Mouse (Mus musculus) kidney, embryonic 15.5 days (tissue): ENCODE results near the gene Gm42906. TPM values are rescaled to one million over a fixed set of nuclear protein-coding genes. Genes with fewer than 3 reads are reported as not detected.
A peak's percentile ranks its signal among the peaks of the same experiment; 100 is the strongest.

Source experiments
- ATAC-seq: fragments of 200-750 bp; cut with Nextera tagmentation; replicated peaks from 2 replicates; pipeline ENCODE4 v1.8.0; 2017; ENCODE audit warnings: moderate TSS enrichment; ENCODE audit not compliant: low FRiP score
- H3K27ac ChIP-seq: fragments of 300-500 bp; sonication (generic); 2 replicates; pipeline ENCODE4 v1.5.1; 2015; ENCODE audit warnings: mild to moderate bottlenecking, inconsistent platforms
- H3K27me3 ChIP-seq: fragments of 300-500 bp; sonication (generic); 2 replicates; pipeline ENCODE4 v1.6.1; 2015; ENCODE audit warnings: inconsistent platforms
- H3K36me3 ChIP-seq: fragments of 300-500 bp; sonication (generic); 2 replicates; pipeline ENCODE4 v1.6.1; 2015; ENCODE audit warnings: inconsistent platforms
- H3K4me1 ChIP-seq: fragments of 300-500 bp; sonication (generic); 2 replicates; pipeline ENCODE4 v1.6.1; 2015; ENCODE audit warnings: inconsistent platforms
- H3K4me2 ChIP-seq: fragments of 300-500 bp; sonication (generic); 2 replicates; pipeline ENCODE4 v1.6.1; 2015; ENCODE audit warnings: moderate library complexity, mild to moderate bottlenecking, inconsistent platforms
- H3K4me3 ChIP-seq: fragments of 300-500 bp; sonication (generic); replicated peaks from 2 replicates; pipeline ENCODE4 v1.5.1; 2015; ENCODE audit warnings: mild to moderate bottlenecking, inconsistent platforms
- H3K9ac ChIP-seq: fragments of 300-500 bp; sonication (generic); 2 replicates; pipeline ENCODE4 v1.6.1; 2015; ENCODE audit warnings: mild to moderate bottlenecking, inconsistent platforms
- H3K9me3 ChIP-seq: fragments of 300-500 bp; sonication (generic); replicated peaks from 2 replicates; pipeline ENCODE4 v1.6.1; 2016; ENCODE audit warnings: inconsistent platforms
- WGBS: fragments of 180-500 bp; shearing (Covaris S2); methylation state at CpG from one replicate; pipeline ENCODE4 v1.1.7; 2015; ENCODE audit warnings: mixed read lengths; 5-methylcytosine and 5-hydroxymethylcytosine counted together
- polyA plus RNA-seq: library from polyadenylated mRNA; unstranded; fragments of >200 nt; fragmentation: Nextera tagmentation; extraction: Ambion mirVana; gene quantifications from 2 replicates; pipeline ENCODE4 v1.2.1, GENCODE M21; 2015

The Gm42906 gene
- polyA plus RNA-seq, result not detected in 2 replicates

- no peak for ATAC-seq
- Histone ChIP-seq H3K27me3 (no peaks in the 10 kb centered on the region), H3K9me3 (no peaks in the 10 kb centered on the region), H3K4me3 (no peak within 1 kb of the TSS), H3K9ac (no peak within 1 kb of the TSS), H3K27ac (no peak within 1 kb of the TSS), H3K4me1 (0 out of 2 replicates have a peak, but pooled peaks cover 2% of the 10 kb centered on the region), H3K36me3 (no peaks in the 10 kb centered on the region), H3K4me2 (no peak within 1 kb of the TSS)
- 60% methylated on average over 3 of the region's 3 CpGs for WGBS
Observed at GRCm38 (mm10) chr5:151428113-151428756, at the start of gene Gm42906. Gene Gm42906, minus strand, starts transcription at chr5:151428163.

GRCm38 (mm10) chr5:151445695-151446094 lies 17.7 kb upstream of the Gm42906 start:
- Histone ChIP-seq H3K36me3 (no peaks in the 10 kb centered on the region), H3K4me1 (no peaks in the 10 kb centered on the region), H3K27ac (no peak overlapping the region), H3K27me3 (no peaks in the 10 kb centered on the region), H3K9ac (no peak overlapping the region), H3K4me3 (no peak overlapping the region), H3K4me2 (no peak overlapping the region), H3K9me3 (no peaks in the 10 kb centered on the region)
- ATAC-seq, result no peak

DNA sequence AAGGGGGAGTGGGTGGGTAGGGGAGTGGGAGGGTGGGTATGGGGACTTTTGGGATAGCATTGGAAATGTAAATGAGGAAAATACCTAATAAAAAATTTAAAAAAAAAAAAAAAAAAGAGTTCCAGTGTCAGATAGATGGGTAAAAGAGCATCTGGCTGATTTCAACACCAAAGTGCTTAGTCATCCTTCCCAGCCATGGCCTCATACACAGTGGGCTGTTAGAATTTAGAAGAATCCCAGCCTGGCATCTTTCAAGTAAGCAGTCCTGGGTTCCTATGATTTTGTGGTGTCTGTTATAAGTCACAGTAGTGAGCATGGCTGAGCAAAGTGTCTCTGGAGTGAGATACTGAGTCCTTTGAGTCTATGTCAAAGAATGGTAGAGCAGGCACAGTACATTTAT lies 7.1 kb upstream of the Gm42906 start:
- no peak overlapping the region for H3K9ac ChIP-seq

GRCm38 (mm10) chr5:151426466-151426865 lies 1.5 kb downstream of the Gm42906 start:
- no peaks in the 10 kb centered on the region for H3K36me3 ChIP-seq
- no peak overlapping the region for H3K4me2 ChIP-seq
- H3K27ac ChIP-seq, result no peak overlapping the region
- H3K27me3 ChIP-seq, result no peaks in the 10 kb centered on the region
- H3K4me3 ChIP-seq, result no peak overlapping the region
- H3K9me3 ChIP-seq, result no peaks in the 10 kb centered on the region
- no peak overlapping the region for H3K9ac ChIP-seq
- 62% methylated on average over 3 of the region's 3 CpGs for WGBS
- ATAC-seq, result no peak
- peaks cover 5% of the 10 kb centered on the region; the same call in 1 of the 2 replicates for H3K4me1 ChIP-seq

More for the DNA sequence above, 7.1 kb upstream of the Gm42906 start:
- no peak overlapping the region for H3K27ac ChIP-seq
- no peaks in the 10 kb centered on the region for H3K4me1 ChIP-seq
- H3K9me3 ChIP-seq, result no peaks in the 10 kb centered on the region
- no peak for ATAC-seq
- no peak overlapping the region for H3K4me3 ChIP-seq
- H3K4me2 ChIP-seq, result no peak overlapping the region
- H3K27me3 ChIP-seq, result no peaks in the 10 kb centered on the region
- no peaks in the 10 kb centered on the region for H3K36me3 ChIP-seq

GRCm38 (mm10) chr5:151422692-151423091 lies 5.3 kb downstream of the Gm42906 start:
- Histone ChIP-seq H3K4me1 (peaks cover 5% of the 10 kb centered on the region; the same call in 1 of the 2 replicates), H3K27ac (no peak overlapping the region), H3K4me2 (no peak overlapping the region), H3K9ac (no peak overlapping the region), H3K36me3 (no peaks in the 10 kb centered on the region), H3K9me3 (no peaks in the 10 kb centered on the region), H3K27me3 (no peaks in the 10 kb centered on the region), H3K4me3 (no peak overlapping the region)
- no peak for ATAC-seq
- WGBS, result 91% methylated on average over 6 of the region's 6 CpGs

GRCm38 (mm10) chr5:151421859-151422258 lies 6.1 kb downstream of the Gm42906 start:
- ATAC-seq, result no peak
- H3K4me2 ChIP-seq, result no peak overlapping the region
- H3K27ac ChIP-seq, result no peak overlapping the region
- H3K9me3 ChIP-seq, result no peaks in the 10 kb centered on the region
- no peaks in the 10 kb centered on the region for H3K27me3 ChIP-seq
- 56% methylated on average over 7 of the region's 7 CpGs for WGBS
- no peak overlapping the region for H3K4me3 ChIP-seq
- H3K4me1 ChIP-seq, result peaks cover 4% of the 10 kb centered on the region; the same call in 1 of the 2 replicates
- H3K9ac ChIP-seq, result no peak overlapping the region
- H3K36me3 ChIP-seq, result no peaks in the 10 kb centered on the region

GRCm38 (mm10) chr5:151418551-151418950 lies 9.4 kb downstream of the Gm42906 start:
- no peaks in the 10 kb centered on the region for H3K9me3 ChIP-seq
- no peak overlapping the region for H3K27ac ChIP-seq
- peaks cover 5% of the 10 kb centered on the region for H3K4me1 ChIP-seq
- H3K27me3 ChIP-seq, result no peaks in the 10 kb centered on the region
- no peak; the same call in 1 of the 2 replicates for ATAC-seq
- no peak overlapping the region for H3K9ac ChIP-seq
- 89% methylated on average over 2 of the region's 2 CpGs for WGBS
- H3K4me2 ChIP-seq, result no peak overlapping the region
- no peak overlapping the region for H3K4me3 ChIP-seq
- no peaks in the 10 kb centered on the region for H3K36me3 ChIP-seq

- no peaks in the 10 kb centered on the region for H3K36me3 ChIP-seq
- H3K27ac ChIP-seq, result no peak overlapping the region
- no peak for ATAC-seq
- 82% methylated on average over 2 of the region's 2 CpGs for WGBS
- H3K9ac ChIP-seq, result no peak overlapping the region
- no peaks in the 10 kb centered on the region for H3K27me3 ChIP-seq
- H3K4me2 ChIP-seq, result no peak overlapping the region
- no peak overlapping the region for H3K4me3 ChIP-seq
- H3K9me3 ChIP-seq, result no peaks in the 10 kb centered on the region
- H3K4me1 ChIP-seq, result peaks cover 14% of the 10 kb centered on the region
Observed at GRCm38 (mm10) chr5:151417421-151418038, 10.4 kb downstream of the Gm42906 start.

GRCm38 (mm10) chr5:151416988-151417387 lies 11.0 kb downstream of the Gm42906 start:
- 20% methylated on average over 1 of the region's 1 CpGs for WGBS
- Histone ChIP-seq H3K4me2 (no peak overlapping the region), H3K4me1 (peaks cover 15% of the 10 kb centered on the region), H3K27me3 (no peaks in the 10 kb centered on the region), H3K4me3 (no peak overlapping the region), H3K36me3 (no peaks in the 10 kb centered on the region), H3K9ac (no peak overlapping the region), H3K9me3 (no peaks in the 10 kb centered on the region), H3K27ac (no peak overlapping the region)
- ATAC-seq, result no peak

DNA sequence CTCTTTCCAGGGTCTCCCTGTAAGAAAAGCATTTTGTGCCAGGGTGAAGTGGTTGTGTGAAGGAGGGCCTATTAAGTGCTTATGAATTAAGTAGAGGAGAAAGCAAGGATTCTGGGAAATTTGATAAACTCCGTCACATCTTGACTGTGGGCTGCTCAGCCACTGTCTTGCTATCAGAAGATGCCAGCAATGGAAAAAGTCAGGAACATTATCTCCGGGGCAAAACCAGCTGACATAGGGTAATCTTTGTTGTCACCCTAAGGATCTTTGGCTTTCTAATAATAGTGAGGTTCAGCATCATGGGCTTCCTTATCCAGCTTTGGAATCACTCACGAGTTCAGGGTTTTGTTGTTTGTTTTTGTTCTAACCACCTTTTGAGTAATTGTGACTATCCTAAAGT lies 14.3 kb downstream of the Gm42906 start:
- H3K27me3 ChIP-seq, result no peaks in the 10 kb centered on the region
- H3K4me2 ChIP-seq, result no peak overlapping the region
- peaks cover 16% of the 10 kb centered on the region for H3K4me1 ChIP-seq
- 66% methylated on average over 3 of the region's 3 CpGs for WGBS
- H3K4me3 ChIP-seq, result no peak overlapping the region
- H3K27ac ChIP-seq, result no peak overlapping the region
- no peaks in the 10 kb centered on the region for H3K9me3 ChIP-seq
- no peaks in the 10 kb centered on the region for H3K36me3 ChIP-seq
- ATAC-seq, result no peak
- H3K9ac ChIP-seq, result no peak overlapping the region

DNA sequence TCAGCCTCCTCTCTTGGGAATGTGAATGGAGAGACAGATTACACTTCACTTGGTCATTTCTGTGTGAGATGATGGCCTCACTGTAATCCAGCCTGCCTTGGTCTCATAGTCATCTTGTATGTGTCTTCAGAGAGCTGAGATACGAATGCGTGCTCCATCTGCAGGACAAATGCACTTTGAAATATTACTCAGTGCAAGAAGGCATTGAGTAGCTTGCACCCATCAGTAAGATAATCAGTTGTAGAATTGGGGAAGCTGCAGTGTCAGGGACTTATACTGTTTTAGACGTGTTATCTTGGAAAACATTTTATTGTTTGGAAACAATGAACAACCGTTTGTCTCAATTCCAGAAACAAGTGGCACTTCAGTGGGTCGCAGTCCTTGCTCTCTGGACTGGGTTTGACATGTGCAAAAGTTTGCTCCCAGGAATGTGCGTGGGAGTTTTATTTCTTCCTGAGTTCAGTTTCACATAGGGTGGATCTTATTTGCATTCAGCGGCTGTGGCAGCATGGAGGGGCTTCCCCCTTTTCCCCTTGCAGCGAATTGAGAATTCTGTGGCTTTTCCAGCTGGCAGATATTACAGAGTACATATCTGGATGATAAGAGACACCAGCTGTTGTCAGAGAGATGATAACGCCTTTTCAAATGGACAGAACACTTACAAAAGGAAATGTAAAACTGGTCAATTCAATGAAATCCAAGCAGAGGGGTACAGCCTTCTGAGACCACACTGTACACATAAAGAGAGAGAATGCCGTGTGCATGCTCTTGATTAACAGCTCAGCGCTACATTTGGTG lies 15.1 kb downstream of the Gm42906 start:
- Histone ChIP-seq H3K4me3 (no peak overlapping the region), H3K27me3 (no peaks in the 10 kb centered on the region), H3K4me2 (peak overlapping the region; percentile 31; the same call in 1 of the 2 replicates), H3K4me1 (peaks cover 16% of the 10 kb centered on the region), H3K36me3 (no peaks in the 10 kb centered on the region), H3K9me3 (no peaks in the 10 kb centered on the region), H3K27ac (peak overlapping the region; percentile 56; the same call in 1 of the 2 replicates), H3K9ac (no peak overlapping the region)
- 30% methylated on average over 11 of the region's 11 CpGs for WGBS
- ATAC-seq, result peak; percentile 63

DNA sequence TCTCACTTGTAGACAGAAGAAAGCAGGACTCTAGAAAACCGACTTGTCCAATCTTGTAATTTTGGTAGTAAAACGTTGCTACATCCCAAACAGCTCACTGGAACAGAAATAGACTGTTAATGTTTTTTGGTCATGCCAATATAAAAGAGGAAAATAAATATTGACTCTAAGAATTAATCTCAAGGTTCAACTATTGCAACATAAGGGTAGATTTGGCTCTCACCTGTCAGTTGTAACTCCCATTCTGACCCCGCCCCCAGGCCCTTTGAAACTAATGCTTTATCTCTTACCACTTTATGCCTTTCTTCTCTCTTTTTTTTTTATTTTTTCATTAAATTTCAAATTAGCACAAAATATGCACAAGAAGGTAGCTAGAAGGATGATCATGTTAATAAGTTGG lies 18.0 kb downstream of the Gm42906 start:
- ATAC-seq, result no peak
- H3K4me3 ChIP-seq, result no peak overlapping the region
- H3K27ac ChIP-seq, result 0 out of 2 replicates have a peak overlapping the region, but pooled peaks have one; percentile 72
- H3K36me3 ChIP-seq, result no peaks in the 10 kb centered on the region
- no peaks in the 10 kb centered on the region for H3K27me3 ChIP-seq
- no peaks in the 10 kb centered on the region for H3K9me3 ChIP-seq
- H3K4me1 ChIP-seq, result peaks cover 16% of the 10 kb centered on the region
- no peak overlapping the region for H3K4me2 ChIP-seq
- 73% methylated on average over 3 of the region's 3 CpGs for WGBS
- no peak overlapping the region for H3K9ac ChIP-seq
